Mouse (Mus musculus): ENCODE data around the gene Elof1.

DNA sequence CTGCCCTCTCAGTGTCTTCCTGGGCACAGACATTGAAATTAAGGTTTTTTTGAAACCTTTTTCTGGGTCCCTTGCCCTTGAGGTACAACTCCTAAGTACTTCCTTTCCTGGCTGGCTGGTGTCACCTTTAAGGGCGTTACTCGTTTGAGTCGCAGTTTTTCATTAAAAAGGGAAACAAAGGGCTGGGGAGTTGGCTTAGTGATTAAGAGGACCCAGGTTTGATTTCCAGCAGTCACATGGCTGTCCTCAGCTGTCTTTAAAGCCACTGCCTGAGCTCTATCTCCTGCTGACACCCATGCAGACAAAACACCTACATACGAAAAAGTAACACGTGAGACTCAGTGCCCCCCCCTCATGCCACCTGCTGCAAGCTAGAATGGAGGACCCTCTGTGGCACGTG, 49.0 kb upstream of the Elof1 start:
- TF ChIP-seq TAL1 (IDR thresholded peaks at IDR 0.05; ENCODE audit: low read length) (no peak), GATA1 (IDR thresholded peaks at IDR 0.05; ENCODE audit: low read length) (no peak)

Measured in erythroblast, embryonic 14.5 days (primary cell).